Mouse (Mus musculus) induced T-regulatory cell, adult 2 months (primary cell): ENCODE measurements around the gene Fam205a4.
"Not testable (repeated sequence)": the region's sequence is repeated elsewhere in the genome, so short reads cannot be mapped to it uniquely, and the experiment has no call there.

Experiments used
- DNase-seq: peaks from one replicate; pipeline ENCODE4 v3.0.0-alpha.2; 2012; ENCODE audit warnings: low read depth

The Fam205a4 gene

GRCm38 (mm10) chr4:41965758-41966157 lies at the start of gene Fam205a4:
Gene Fam205a4, plus strand, starts transcription at chr4:41966058.
- DNase-seq: not testable (repeated sequence)

GRCm38 (mm10) chr4:41941272-41941671 lies 24.6 kb upstream of the Fam205a4 start, which contains the start of gene Gm20878:
Gene Gm20878, plus strand, starts transcription at chr4:41941572.
- DNase-seq: not testable (repeated sequence)
